Mouse (Mus musculus) kidney, adult 2 months (tissue): ENCODE measurements around the gene Arf3.

Experiments used
- CTCF ChIP-seq: fragments of 200-500 bp; conservative IDR thresholded peaks from 2 replicates; pipeline ENCODE4 v1.5.1; 2011; ENCODE audit warnings: low read depth, mild to moderate bottlenecking, control low read depth, low read length, moderate library complexity, mixed read lengths; ENCODE audit not compliant: insufficient read depth, insufficient read length
- POLR2A ChIP-seq: fragments of 200-500 bp; IDR thresholded peaks from one replicate; pipeline ENCODE4 v1.6.1; 2011; ENCODE audit warnings: low read depth, low read length, control low read depth

DNA sequence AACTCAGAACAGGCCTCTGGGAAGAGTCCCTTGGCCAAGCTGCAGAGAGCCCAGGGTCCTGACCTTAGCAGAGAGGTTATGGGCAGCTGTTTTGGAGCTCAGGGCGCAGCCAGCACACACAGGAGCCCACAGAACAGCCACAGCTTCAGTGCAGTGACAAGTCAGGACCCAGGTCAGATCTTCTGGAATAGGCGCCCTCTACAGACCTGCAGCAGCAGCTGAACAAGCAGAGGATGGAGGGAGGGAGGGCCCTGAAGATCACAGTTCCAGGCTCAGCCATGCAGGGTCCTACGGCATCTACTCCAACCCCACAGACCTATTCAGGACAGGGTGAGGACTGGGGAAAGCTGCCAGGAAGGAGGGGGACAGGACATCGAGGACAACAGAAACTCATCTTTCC lies 24.2 kb downstream of the Arf3 start:
- TF ChIP-seq POLR2A (no peak), CTCF (peak; percentile 39)
